8 mouse cellular contexts compared by ENCODE assay signal in the genomic region with DNA sequence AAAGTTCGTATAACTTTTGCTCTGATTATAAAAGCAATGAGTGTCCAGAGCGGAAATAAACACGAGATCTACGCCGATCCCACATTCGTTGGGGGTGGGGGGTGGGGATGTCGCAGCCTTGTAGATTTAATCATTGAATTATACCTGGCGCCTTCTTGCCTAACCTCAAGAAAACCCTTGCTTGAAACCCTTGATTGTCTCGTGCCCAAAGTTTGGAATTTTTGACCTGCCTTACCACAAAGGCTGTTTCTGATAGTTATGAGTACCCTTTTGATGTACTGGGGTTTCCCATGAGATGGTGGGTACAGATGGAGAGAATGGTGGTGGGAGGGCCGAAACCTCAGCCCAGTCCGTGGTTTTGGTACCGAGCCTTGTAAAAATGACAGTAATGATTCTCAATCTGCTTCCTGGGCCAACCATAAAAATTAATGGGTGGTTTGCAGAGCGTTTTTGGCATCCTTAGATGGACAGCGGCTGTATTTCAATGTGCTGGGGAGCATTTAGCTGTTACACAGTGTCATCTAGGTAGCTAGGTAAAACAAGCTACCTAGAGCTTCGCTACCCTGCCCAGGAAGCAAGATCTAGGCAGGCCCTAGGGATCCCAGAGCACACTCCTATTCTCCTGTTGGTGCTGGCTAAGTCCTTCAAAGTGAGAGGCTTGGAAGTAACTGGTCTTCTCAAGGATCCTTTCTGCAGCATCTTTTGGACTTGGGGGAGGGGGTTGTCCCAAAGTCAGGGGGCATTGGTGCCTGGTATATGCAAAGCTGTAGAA. TPM values are rescaled to one million over a fixed set of nuclear protein-coding genes. Genes with fewer than 3 reads are reported as not detected.
A peak's percentile ranks its signal among the peaks of the same experiment; 100 is the strongest.
DNase-seq lines count a peak whose midpoint lies in the region; ATAC-seq and TF ChIP-seq lines count a peak whose summit lies in the region.

No protein-coding gene starts in this region.

- no peak for DNase-seq in heart, postnatal 10 days
- no peak for DNase-seq in embryonic facial prominence, embryonic 11.5 days (ENCODE audit: low spot score)
- peak; percentile 46 for DNase-seq in induced T-regulatory cell, adult 2 months (ENCODE audit: low read depth)
- no peak for DNase-seq in layer of hippocampus, adult 9-10 months (ENCODE audit: low spot score)
- DNase-seq in frontal cortex, adult 2 months (ENCODE audit: extremely low spot score in 1 of 2, low spot score in 1 of 2), result no peak

- no peaks in the 10 kb centered on the region for H3K9me3 ChIP-seq in heart, embryonic 13.5 days
- no peaks in the 10 kb centered on the region for H3K9me3 ChIP-seq in embryonic facial prominence, embryonic 11.5 days (replicated peaks; ENCODE audit: control insufficient read depth, low read length)

- peaks cover 60% of the 10 kb centered on the region for H3K79me2 ChIP-seq in myocyte (ENCODE audit: control insufficient read depth, insufficient read depth)

- H3K4me3 ChIP-seq in heart, embryonic 13.5 days, result peak overlapping the region; percentile 80
- H3K4me3 ChIP-seq in embryonic facial prominence, embryonic 11.5 days (ENCODE audit: low read depth, low read length), result peak overlapping the region; percentile 79
- H3K4me3 ChIP-seq in myocyte, result peak overlapping the region; percentile 70

- peak overlapping the region; percentile 86 for H3K4me2 ChIP-seq in heart, embryonic 13.5 days
- H3K4me2 ChIP-seq in embryonic facial prominence, embryonic 11.5 days (ENCODE audit: low read depth, low read length), result peak overlapping the region; percentile 82
- peak overlapping the region; percentile 90 for H3K4me2 ChIP-seq in myocyte (ENCODE audit: low read depth)

- ATAC-seq in heart, embryonic 13.5 days (ENCODE audit: extremely low read depth, insufficient number of reproducible peaks, low FRiP score, low TSS enrichment), result no peak
- no peak for ATAC-seq in embryonic facial prominence, embryonic 11.5 days (replicated peaks; ENCODE audit: insufficient number of reproducible peaks, low FRiP score, low TSS enrichment, low read depth)
- ATAC-seq in CD4-positive, CD25-positive, alpha-beta regulatory T cell, adult 4 months, result no peak

- no peak for TF ChIP-seq POLR2A in myocyte (IDR thresholded peaks at IDR 0.05; ENCODE audit: insufficient read length, low read depth)

- H3K4me1 ChIP-seq in heart, embryonic 13.5 days, result peaks cover 63% of the 10 kb centered on the region
- peaks cover 2% of the 10 kb centered on the region; the same call in 1 of the 2 replicates for H3K4me1 ChIP-seq in embryonic facial prominence, embryonic 11.5 days (ENCODE audit: control insufficient read depth, insufficient read depth, low read length)

- H3K27ac ChIP-seq in heart, embryonic 13.5 days (replicated peaks), result peak overlapping the region; percentile 91
- no peak overlapping the region; the same call in 1 of the 2 replicates for H3K27ac ChIP-seq in embryonic facial prominence, embryonic 11.5 days (replicated peaks; ENCODE audit: low read depth, low read length)

- 7% methylated on average over 15 of the region's 15 CpGs for WGBS in heart, embryonic 13.5 days
- WGBS in embryonic facial prominence, embryonic 11.5 days, result 5% methylated on average over 15 of the region's 15 CpGs

- H3K27me3 ChIP-seq in heart, embryonic 13.5 days (replicated peaks), result no peaks in the 10 kb centered on the region
- H3K27me3 ChIP-seq in embryonic facial prominence, embryonic 11.5 days (ENCODE audit: control insufficient read depth, insufficient read depth, low read length), result no peaks in the 10 kb centered on the region
- H3K27me3 ChIP-seq in myocyte (ENCODE audit: control insufficient read depth, insufficient read depth, insufficient read length), result no peaks in the 10 kb centered on the region

- H3ac ChIP-seq in myocyte (ENCODE audit: control insufficient read depth, insufficient read length), result peak overlapping the region; percentile 71

- intact Hi-C loops in heart, postnatal 10 days (cut with DNase I), result loop anchor here (2.0 to 5.0 kb wide), 5 partner anchors 17 to 314 kb away; no protein-coding TSS in a partner anchor

- no peaks in the 10 kb centered on the region for H3K36me3 ChIP-seq in heart, embryonic 13.5 days
- no peaks in the 10 kb centered on the region for H3K36me3 ChIP-seq in embryonic facial prominence, embryonic 11.5 days (replicated peaks; ENCODE audit: control insufficient read depth, insufficient read depth, low read depth, low read length)
- no peaks in the 10 kb centered on the region for H3K36me3 ChIP-seq in myocyte (ENCODE audit: control insufficient read depth, insufficient read depth)

- peak overlapping the region; percentile 98 for H3K9ac ChIP-seq in heart, embryonic 13.5 days
- H3K9ac ChIP-seq in embryonic facial prominence, embryonic 11.5 days (replicated peaks; ENCODE audit: low read length), result peak overlapping the region; percentile 88

TF ChIP-seq in myocyte, 11 proteins besides CTCF, POLR2A, EP300 and RAD21:
- no peak for TF ChIP-seq CEBPB (IDR thresholded peaks at IDR 0.05; ENCODE audit: insufficient read depth, poor library complexity, severe bottlenecking)
- TF ChIP-seq MYOD1 (IDR thresholded peaks at IDR 0.05; ENCODE audit: control insufficient read depth in 1 of 3, insufficient read length in 2 of 3, low read depth in 2 of 3), result no peak
- no peak for TF ChIP-seq USF1 (IDR thresholded peaks at IDR 0.05; ENCODE audit: low read depth)
- TF ChIP-seq MYOG (IDR thresholded peaks at IDR 0.05; ENCODE audit: control insufficient read depth in 1 of 3, insufficient read depth in 1 of 3, insufficient read length in 2 of 3, low read depth in 2 of 3), result no peak
- TF ChIP-seq TCF12 (IDR thresholded peaks at IDR 0.05; ENCODE audit: insufficient read depth, poor library complexity, severe bottlenecking), result no peak
- no peak for TF ChIP-seq E2F4 (IDR thresholded peaks at IDR 0.05; ENCODE audit: insufficient read depth)
- TF ChIP-seq REST (IDR thresholded peaks at IDR 0.05; ENCODE audit: insufficient read depth, insufficient read length), result no peak
- no peak for TF ChIP-seq TCF3 (IDR thresholded peaks at IDR 0.05; ENCODE audit: insufficient read length, low read depth)
- TF ChIP-seq POLR2AphosphoS2 (IDR thresholded peaks at IDR 0.05; ENCODE audit: insufficient read length, low read depth), result no peak
- TF ChIP-seq MAX (IDR thresholded peaks at IDR 0.05; ENCODE audit: low read depth), result no peak
- TF ChIP-seq SRF (IDR thresholded peaks at IDR 0.05; ENCODE audit: control insufficient read depth, insufficient read length, low read depth), result no peak

RNA-seq across cellular contexts. Expression of a gene that starts 1.3 kb away (rescaled TPM):
- polyA plus RNA-seq in heart, embryonic 13.5 days (2015; fragmentation: Nextera tagmentation; extraction: Ambion mirVana), result 19.2 and 19.6 TPM in 2 replicates
- total RNA-seq in heart, postnatal 10 days (2021), result 10 to 100 TPM; 26.2 to 28.6 TPM
- 22.0 and 25.2 TPM in 2 replicates for polyA plus RNA-seq in embryonic facial prominence, embryonic 11.5 days (2014; fragmentation: Nextera tagmentation; extraction: Ambion mirVana)
- 23.2 TPM for polyA plus RNA-seq in myocyte (2012; fragmentation: generic; extraction: Trizol)
- polyA plus RNA-seq in CD4-positive, CD25-positive, alpha-beta regulatory T cell, adult 4 months (2017; shearing (Covaris generic)), result 1 to 10 TPM in 1 of 2 experiments, under 1 TPM in 1; 0.19 to 1.3 TPM
- 17.9 and 20.6 TPM in 2 replicates for polyA plus RNA-seq in frontal cortex, adult 2 months (2012; rRNA removed)
